Mouse (Mus musculus) cerebellum, adult 11 months (tissue): ENCODE measurements around the gene Tenm4.
A peak's percentile ranks its signal among the peaks of the same experiment; 100 is the strongest.

Source experiments
- DNase-seq: peaks from one replicate; pipeline ENCODE4 v3.0.0; 2022

Tenm4 gene

DNA sequence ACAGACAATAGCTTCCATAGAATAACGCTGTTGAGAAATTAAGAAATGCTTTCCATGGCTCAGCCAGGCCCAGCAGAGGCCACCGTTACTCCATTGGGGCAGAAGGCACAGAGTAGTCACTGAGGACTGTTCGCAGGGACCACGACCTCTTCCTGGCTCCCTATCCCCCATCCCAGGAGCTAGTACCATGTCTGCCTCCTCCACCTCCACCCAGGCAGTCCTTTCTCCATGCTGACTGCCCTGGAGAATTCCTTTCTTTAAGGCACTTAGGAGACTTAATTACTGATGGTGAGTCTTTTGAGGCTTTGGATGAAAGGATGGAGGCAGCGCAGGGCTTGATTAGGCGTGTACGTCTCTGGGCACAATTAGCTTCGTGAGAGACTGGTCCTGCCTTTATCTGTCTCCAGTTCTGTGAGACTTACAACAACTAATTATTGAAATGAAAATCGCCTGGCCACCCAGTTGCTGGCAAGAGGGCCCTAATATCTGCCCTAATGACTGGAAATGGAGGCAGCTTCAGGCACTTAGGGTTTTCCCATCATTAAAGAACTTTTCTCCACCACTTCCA lies 365.4 kb downstream of the Tenm4 start:
- DNase-seq = no peak

DNA sequence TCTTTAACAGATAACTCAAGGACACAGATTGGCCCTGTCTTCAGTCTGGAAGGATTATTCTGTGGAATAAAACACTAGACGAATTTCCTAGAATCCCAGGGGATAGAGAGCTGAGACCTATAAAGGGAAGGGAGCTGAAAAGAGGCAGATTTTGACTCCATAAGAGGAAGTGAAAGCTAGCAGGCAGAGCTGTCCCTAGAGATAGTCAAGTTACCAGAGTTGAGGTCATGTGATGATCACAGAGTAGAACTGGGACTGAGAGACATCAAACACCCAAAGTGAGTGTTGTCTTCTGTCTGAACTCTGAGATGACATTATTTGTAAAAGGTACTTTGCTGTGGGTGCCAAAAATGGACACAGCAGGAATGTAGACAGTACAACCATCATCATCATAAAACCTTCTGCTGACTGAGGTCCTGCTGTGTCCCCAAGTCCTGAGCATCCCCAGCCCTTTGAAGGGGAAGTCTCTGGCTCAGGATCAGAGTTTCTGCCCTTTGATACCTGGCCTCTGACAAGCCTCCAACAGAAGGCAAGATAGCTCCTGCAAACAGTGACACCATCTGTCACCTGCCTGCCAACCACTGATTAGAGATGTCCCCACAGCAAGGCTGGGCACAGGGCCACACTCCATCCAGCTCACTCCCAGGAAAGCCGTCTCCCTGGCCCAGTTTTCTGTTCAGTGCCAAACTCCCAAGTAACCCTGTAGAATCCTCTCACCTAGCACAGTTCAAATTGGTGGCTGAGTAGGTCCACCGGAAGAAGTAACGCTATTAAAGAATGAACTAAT lies 368.4 kb downstream of the Tenm4 start:
- DNase-seq = peak; percentile 92

DNA sequence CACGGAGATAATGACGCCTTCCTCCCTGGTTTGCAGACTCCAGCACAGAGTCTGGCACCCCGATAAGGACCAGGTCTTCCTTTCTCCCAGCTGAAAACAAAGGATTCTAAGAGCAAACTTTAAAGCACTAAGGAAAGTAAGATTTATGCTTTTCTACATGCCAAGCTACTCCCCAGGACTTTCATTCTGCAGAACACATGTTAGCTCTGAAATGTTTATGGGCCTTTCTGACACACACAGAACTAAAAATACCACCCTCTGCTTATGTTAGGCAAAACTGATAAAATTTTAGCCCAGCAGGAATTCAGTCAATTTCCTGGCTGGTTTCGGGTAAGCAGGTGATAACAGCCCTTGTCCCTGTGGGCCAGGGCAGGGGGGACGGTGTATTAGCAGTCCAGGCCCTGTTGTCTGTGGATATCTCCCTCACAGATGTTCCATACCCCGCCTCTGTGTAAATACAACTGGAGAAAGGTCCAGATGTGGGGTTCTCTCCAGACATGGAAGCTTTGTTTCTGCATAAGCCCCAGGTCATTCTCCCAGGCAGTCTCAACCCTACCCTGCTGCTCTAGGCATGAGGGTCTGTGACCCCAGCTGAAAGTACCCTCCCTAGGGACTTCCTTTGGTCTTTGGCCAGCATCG lies 369.5 kb downstream of the Tenm4 start:
- no peak for DNase-seq

DNA sequence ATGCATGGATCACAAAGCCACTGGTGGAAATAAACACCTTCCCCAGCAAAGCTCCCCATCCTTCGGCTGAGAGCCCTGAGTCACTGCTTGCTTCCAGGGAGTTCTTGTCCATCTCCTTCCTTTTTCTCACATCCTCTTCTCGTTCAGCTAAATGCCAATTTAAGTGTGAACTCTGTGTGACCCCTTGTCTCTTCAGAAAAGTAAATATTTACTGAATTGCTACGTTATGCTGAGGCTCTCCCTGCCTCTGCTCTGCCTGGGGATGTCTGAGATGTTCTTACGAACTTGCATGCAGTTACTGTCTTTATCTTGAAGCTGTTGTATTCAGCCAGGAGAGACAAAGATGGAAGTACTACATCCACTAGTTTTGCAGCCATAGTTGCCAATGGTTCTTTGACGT lies 374.9 kb downstream of the Tenm4 start:
- no peak for DNase-seq

DNA sequence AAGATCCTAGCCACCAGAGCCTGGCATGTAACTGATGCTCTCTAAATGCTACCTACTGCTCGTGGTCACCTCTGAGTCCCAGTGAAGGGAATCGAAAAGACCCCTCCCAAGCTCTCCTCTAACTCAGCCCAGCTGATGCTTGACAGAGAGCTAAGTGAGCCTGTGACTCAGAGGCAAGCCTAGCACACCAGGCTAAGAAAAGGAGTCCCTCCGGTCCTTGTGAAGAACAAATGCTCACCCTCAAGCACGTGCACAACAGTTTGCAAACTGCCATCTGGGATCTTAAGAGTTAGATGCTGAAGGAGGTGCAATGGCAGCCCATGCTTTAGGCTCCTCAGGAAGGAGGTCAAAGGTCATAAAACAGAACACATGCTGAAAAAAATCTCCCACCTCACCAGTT lies 380.8 kb downstream of the Tenm4 start:
- DNase-seq = no peak

DNA sequence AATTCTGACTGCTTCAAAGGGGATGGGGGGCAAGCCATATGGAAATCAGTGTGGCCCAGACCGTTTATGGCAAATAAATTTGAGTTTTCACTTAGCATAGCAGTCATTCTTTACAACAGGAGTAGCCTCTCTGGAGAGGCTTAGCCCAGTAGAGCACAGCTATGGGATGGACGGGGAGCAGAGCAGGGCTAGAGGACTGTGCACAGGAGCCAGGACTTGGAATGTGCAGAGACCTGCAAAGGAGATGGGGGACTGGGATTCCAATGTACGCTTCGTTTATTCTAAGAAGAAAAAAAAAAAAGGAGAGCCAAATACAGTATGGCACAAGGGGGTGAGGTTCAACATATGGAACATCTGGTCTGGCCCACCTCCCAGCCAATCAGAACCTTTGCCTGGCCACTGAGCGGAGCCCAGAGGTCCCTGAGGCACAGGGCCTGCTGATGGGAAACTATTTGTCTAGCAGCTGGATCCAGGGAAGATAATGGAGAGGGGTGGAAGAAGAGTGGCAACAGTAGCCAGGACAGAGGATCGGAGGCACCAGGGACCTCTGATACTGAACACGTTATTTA lies 381.3 kb downstream of the Tenm4 start:
- no peak for DNase-seq

DNA sequence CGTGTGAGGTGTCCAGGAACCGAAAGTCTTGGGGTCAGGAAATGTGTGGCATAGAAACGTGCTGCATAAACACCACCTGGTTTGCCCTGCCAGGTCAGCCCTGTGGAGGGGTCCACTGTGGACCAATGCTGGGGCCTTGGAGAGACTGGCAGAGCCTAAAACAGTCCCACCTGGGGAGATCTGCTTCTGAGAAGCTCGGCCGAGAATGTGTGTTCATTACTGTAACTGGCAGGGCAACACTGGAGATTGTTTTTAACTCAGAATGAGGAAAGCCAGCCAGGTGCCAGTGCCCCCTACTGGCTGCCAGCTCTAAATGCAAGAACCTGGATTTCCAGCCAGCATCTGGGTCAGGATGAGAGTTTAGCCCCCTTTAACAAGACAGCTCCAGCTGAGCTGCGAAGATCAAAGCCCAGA lies 383.2 kb downstream of the Tenm4 start:
- no peak for DNase-seq

DNA sequence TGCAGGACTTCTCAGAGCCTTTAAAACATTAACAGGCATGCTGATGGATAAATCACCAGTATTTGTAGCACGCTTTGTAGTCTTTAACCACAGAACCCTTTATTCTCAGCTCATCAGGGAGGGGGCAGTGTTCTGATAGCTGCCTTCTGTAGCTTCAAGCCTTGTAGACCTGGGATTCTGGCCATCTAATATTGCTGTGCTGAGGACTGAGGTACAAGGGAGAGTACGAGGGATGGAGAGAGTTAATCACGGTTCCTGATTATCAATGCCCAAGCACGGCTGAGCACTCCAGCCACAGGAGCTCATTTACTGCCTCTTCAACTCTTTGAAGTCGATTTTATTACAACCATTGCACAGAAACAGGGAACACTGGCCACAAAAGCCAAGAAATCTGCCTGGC lies 384.2 kb downstream of the Tenm4 start:
- no peak for DNase-seq

DNA sequence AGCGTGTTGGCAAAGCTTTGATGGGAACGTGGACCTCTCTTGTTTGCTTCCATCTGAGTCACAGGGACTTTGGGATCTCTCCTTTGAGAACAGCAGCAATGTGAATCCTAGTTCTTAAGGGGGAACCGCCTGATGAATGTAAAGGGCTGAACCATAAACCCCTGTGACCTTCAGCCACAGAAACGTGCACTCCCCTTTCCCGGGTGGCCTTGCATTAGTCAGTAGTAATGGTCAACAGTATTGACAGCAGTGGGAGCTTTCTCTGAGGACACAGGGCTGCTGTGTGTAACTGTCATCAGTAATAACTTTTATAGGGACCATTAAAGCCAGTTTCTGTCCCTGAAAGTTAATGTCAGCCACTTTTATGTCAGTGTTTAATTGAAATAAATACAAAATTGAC lies 385.7 kb downstream of the Tenm4 start:
- no peak for DNase-seq

DNA sequence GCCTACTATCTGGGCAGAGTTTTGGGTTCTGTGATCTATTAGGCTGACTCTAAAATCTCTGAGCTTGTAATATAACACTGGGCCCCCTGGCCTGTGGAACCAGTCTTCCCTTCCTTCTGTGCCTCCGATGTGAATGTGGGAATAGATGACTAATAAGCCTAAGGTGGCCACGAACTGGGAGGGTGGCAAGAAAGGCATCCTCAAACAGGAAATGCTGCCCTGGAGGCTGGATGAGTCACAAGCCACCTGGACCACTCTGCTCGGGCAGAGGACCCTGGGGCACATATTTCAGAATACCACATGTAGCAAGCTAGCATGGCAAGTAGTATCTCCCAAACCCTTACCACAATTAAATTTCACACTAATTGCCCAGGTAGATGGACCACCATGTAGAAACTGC lies 391.8 kb downstream of the Tenm4 start:
- no peak for DNase-seq

DNA sequence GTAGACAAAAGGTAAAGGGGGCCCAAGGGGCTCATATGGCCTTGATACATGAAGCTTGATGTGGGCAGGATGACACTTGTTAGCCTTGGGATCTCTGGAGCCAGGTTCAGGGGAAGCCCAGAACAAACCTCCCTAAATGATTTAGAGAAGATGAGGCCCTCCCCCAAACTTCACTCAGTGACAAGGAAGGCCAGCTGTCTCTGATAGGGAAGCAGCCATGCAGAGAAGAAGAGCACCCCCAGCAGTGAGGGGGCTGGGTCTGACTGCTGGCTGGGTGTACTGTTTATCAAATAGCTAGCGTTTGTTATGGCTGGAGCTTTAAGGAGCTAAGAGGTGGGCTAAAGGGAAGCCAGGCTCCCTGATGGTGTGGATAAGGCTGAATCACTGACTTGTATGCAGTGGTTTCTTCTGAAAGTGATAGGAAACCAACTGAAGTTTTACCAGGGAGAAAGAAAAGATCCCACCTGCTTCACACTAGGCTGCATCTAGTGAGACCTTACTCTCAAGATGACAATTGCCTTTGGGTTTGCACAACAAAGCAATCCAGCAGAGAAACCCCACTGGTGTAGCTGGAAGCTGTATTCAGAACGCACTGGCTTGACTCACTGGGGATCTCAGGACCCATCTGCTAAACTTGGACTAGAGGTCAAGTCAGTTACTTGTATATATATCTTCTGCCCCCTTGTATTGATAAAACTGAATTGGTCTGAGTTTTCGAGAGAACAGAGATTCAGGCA lies 392.5 kb downstream of the Tenm4 start:
- DNase-seq = no peak

DNA sequence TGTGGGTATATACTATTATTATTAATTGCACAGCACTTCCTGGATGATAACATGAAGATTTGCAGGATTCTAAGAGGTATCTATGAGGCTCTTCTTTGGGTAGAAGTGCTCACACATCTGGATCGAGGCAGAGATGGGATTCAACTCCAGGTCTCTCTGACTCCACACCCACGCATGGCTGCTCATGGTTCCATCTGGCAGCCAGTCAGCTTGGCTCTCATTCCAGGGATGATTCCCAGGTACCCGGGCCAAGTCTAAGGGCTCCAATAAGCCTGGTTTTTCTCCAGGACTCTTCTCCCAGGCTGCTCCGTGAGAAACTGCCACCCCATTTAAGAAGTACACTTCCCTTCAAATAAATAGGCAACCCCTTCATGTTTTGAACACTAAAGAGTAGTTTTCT lies 394.8 kb downstream of the Tenm4 start:
- peak; percentile 51 for DNase-seq

DNA sequence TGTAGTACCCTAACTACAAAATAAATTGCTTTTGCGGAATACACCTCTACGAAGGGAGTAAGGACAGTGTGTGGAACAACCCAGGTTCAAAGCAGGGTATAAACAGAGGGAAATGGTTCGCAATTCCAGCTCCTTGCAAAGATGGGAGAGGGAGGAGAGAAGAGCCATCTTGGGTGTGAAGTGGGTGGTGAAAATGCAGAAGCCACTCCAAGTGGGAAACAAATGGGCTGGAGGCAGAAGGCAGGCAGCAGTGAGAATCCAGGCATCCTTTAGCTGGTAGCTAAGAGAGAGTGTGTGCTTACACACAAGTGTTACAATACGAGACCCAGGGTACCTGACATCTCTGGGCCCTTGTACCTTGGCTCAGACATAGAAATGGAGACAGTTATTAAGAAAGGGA lies 395.2 kb downstream of the Tenm4 start:
- DNase-seq = no peak

DNA sequence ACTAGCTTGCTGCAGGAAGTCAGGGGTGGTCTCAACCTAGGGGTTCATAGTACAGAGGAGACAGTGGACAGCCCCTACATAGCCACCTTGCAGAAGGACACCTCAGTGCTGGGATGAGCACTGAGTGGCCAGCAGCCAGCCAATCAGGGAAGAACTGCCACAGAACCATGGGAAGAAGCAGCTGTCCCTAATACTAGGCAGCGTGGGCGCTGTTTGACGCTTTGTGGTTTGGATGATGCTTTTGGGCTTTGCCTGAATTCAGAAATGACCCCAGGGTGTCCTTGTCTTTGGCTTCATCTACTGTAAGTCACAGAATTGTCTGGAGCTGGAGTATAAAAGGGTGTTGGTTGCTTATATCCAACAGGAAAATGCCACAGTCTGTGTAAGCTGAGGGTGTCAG lies 397.0 kb downstream of the Tenm4 start:
- no peak for DNase-seq

DNA sequence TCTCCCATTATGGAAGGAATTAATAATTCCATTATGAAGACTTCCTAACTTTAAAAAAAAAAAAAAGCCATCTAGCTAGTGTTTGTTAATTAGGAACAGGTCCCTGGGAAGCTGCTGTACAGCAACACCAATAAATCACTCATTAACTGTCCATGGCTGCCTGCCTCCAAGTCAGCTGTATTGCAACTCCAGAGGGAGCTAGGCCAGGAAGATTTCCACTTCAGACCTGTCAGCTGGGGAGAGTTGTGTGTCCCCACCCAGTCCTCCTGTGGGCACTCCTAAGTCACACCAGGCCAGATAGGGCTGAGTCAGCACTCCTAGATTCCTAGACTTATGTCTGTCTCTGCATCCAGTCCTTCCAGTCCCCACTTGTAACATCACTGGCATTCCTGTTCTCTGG lies 399.9 kb downstream of the Tenm4 start:
- no peak for DNase-seq

DNA sequence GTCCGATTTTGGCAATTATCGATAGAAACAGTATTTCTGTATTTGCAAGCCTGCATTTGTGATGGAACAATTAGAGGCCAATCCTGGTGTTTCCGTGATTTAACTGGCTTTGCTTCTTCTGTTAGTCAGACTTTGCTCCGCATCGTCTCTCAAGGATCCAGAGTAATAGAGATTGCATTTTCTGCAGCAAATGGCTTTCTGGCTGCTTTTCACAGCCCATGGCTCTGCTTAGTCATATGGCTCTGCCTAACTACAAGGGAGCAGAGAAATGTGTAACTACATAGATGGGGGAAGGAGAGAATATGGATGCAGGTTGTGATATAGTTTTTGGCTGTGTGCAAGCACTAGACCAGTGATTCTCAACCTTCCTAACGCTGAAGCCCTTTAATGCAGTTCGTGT lies 401.9 kb downstream of the Tenm4 start:
- DNase-seq = no peak

DNA sequence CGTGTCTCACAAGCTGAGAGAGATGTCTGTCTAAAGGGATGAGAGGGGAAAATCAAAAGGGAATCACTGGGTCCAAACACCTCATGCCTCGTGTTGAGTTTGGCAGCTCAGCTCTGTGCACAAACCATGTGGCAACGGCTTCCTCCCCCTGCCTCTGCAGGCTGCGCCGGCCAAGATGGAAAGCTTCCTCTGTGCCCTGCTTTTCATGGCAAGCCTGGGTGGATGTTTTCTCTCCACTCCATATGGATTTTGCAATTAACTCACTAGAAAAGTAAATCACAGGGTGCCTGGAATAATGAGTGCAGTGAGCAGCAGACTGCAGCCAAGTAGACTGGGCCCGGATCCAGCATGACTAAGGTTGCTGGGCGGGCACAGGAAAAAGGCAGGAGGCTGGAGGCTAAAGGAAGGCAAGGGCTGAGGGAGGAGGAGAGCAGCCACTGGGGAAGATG lies 404.2 kb downstream of the Tenm4 start:
- peak; percentile 88 for DNase-seq

DNA sequence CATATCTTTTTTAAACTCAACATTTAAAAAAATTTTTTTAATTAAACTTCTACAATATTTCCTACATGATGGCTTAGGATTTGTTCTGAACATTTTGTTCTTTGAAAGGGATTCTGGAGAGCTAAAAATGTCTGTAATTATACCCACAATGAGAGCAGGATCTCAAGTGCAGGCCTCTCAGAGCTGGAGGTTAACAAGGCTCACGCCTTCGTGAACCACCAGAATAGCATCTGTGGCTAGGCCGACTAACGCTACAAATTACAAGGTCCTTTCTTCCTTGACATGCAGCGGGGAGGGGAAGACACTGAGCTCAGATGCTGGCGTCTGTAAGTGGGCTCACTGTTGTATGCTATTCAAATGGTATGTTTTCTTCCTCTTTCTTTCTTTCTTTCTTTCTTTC lies 411.7 kb downstream of the Tenm4 start:
- no peak for DNase-seq

DNA sequence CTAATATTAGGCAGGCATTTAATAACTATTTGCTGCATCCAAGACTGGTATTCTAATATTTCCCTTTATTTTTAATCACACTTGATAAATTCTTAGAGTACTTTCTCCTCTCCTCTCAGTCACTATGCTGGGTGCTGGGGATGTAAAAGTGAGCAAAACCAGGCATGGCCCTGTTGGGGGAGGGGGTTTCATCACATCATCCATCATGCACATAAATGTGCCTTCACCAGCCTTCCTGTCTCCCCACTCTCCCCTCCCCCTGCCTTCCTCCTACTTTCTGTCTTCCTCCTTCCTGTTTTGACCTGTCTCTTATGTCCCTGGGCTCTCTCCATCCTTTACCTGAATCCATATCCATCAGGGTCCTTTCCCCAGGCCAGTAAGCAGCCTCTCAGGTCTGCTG lies 416.4 kb downstream of the Tenm4 start:
- no peak for DNase-seq

DNA sequence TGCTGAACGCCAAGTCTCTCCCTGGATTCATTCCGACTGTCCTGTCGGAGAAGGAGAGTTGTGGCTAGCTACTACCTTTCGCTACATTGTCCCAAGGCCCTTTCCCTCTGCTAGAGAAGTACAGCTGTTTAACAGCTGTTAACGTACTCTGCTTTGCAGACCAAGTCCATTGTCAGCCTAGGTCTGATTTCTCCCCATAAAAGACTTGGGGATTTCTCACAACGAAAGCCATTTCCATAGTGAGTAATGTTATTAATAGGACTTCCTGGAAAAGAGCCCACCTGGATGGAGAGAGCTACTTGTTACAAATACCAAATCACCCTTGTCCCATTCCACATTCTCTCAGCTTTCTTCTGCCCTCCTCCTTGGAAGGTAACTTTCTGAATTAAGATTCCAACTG lies 417.5 kb downstream of the Tenm4 start:
- no peak for DNase-seq

DNA sequence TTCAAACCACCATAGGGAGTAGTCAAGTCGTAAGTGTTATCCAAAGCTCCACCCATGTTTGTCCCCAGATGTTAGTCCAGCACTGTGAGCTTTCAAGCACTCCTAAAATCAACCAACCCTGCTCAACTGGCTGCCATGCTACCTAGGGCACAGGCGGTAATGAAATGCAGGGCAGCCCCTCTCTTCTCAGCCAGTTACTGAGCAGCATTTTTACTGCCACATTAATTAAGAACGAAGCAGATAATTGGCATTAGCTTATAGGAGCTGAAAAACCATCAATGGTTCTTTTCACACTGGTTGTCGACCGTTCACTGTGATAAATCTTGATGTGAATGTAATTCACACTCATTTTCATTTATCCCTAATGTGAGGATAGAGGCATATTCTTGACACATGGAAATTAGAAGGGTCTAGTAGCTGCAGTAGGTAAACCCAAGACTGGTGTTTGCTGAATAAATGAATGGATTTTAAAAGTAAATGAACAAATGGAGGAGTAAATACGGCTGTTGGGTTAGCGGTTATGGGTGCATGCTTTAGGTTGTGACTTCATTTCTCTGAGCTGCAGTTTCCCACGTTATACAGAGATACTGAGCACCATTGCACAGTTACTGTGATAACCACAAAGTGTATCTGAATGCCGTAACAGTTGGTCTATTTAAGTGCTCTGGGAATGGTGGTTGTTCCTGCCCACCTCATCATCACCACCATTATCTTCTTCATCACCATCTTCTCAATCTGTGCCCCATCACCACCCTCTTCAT lies 424.7 kb downstream of the Tenm4 start:
- no peak for DNase-seq

DNA sequence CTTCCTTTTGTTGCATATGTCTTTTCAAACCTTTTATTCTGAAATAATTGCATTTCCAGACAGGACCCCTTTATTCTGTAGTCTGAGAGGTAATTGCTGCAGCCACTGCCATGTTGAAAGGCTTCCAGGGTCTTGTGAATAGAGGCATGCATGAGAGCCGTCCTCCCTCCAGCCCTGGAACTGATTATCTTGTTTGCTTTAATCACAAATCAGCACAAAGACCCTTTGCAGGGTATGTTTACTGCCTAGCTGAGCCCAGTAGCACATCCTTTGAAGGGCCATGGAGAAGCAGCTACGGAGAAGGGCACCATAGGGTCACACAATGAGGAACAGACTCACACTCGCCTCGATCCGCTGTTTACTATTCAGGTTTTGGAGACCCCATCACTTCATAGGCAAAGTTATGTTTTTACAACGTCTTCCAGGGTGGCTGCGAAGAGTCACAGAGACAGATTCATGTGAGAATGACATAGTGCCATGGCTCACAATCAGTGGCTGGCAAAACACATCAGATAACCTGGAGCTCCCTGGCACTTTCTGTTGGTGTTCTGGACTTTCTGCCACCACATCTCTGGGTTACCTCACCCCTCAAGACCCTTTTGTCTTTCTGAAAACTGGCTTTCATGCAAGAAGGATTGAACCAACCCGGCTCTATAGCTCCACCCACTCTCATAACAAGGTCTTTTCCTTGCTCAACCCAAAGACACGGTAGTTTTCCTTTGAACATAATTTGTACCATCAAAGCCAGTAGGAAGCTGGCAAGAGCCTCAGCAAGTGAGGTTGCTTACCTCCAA lies 425.6 kb downstream of the Tenm4 start:
- no peak for DNase-seq
